Mouse (Mus musculus): Measurements from ENCODE around the gene Smdt1. TPM values are rescaled to one million over a fixed set of nuclear protein-coding genes. Genes with fewer than 3 reads are reported as not detected.

The Smdt1 gene
- 53.4 and 61.4 TPM in 2 replicates for total RNA-seq (2017)

GRCm38 (mm10) chr15:82338593-82339112, at the start of gene Smdt1, which contains the start of the genes Naga and Pheta2:
TSS of gene Smdt1 (plus strand) at chr15:82338959.
TSS of gene Naga (minus strand) at chr15:82338925.
TSS of gene Pheta2 (plus strand) at chr15:82338942.
- ATAC-seq (replicated peaks in 1 of 2; ENCODE audit: insufficient read depth in 1 of 2, low FRiP score in 2 of 2, low TSS enrichment in 1 of 2, low read depth in 1 of 2, poor library complexity in 2 of 2, severe bottlenecking in 2 of 2), result peak; percentile 58 to 62

DNA sequence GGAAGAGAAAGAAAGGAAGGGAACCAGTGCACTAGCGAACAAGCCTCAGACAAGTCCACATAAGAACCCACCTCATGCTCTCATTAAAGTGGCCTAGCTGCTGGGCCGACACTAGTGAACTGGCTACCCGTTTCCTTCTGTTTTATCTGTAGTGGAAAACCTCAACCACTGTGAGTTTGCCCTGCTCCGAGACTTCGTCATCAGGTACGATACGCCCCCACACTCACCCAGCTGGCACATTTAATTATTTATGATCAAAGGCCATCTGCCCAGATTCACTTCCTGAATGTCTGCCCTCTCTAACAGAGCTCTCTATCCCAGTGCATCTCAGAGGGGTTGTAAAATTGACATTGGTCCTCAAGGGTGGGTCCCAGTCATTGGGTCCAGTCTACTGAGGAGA, 48.5 kb upstream of the Smdt1 start:
- ATAC-seq (replicated peaks in 1 of 2; ENCODE audit: insufficient read depth in 1 of 2, low FRiP score in 2 of 2, low TSS enrichment in 1 of 2, low read depth in 1 of 2, poor library complexity in 2 of 2, severe bottlenecking in 2 of 2), result no peak

- ATAC-seq (replicated peaks in 1 of 2; ENCODE audit: insufficient read depth in 1 of 2, low FRiP score in 2 of 2, low TSS enrichment in 1 of 2, low read depth in 1 of 2, poor library complexity in 2 of 2, severe bottlenecking in 2 of 2), result no peak
Observed at GRCm38 (mm10) chr15:82292851-82293250, 45.9 kb upstream of the Smdt1 start.

DNA sequence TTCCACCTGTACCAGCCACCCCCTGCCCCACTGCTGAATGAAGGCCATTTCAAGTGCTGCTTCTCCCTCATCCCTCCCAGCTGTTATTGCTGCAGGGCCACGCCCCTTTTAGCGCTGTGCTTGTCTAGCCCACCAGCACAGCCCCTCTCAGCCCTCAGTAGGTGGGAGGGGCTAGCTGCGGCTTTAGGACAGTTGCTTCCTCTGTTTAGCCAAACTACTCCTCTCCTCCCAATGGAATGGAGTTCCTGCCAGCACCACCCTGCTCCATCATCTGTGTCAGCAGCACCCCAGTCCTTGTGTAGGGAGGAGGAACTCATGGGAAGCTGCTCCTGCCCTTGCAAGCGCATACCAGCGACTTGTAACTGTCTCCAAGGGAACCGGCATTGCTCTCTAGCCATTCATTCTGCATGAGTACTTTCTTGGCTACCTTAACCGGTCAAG, 45.5 kb upstream of the Smdt1 start:
- 0 out of 4 replicates have a peak, but pooled peaks of 1 of the 2 experiments have one; percentile 21 for ATAC-seq (replicated peaks in 1 of 2; ENCODE audit: insufficient read depth in 1 of 2, low FRiP score in 2 of 2, low TSS enrichment in 1 of 2, low read depth in 1 of 2, poor library complexity in 2 of 2, severe bottlenecking in 2 of 2)

DNA sequence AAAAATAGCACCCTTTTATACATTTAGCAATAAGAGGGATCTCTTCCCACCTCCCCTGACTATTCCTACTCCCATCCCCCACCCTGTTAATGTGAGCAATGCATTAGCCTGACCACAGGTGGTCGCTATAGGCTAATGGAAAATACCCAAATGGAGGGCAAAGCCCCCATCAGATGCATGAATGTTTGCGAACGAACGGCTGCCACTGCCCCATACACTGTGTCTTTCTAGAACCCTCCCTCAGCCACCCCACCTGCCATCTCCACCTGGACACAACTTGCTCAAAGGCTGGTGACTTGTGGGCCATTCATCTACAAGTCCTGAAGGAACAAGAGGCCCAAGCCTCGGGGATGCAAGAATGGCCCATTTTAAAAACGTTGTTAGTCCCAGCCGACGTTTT, 44.7 kb upstream of the Smdt1 start:
- ATAC-seq (replicated peaks in 1 of 2; ENCODE audit: insufficient read depth in 1 of 2, low FRiP score in 2 of 2, low TSS enrichment in 1 of 2, low read depth in 1 of 2, poor library complexity in 2 of 2, severe bottlenecking in 2 of 2), result no peak; a peak in 1 of 4 replicates

GRCm38 (mm10) chr15:82298764-82299561, 39.8 kb upstream of the Smdt1 start, which contains the start of gene Wbp2nl:
TSS of gene Wbp2nl (plus strand) at chr15:82298954.
- ATAC-seq (replicated peaks in 1 of 2; ENCODE audit: insufficient read depth in 1 of 2, low FRiP score in 2 of 2, low TSS enrichment in 1 of 2, low read depth in 1 of 2, poor library complexity in 2 of 2, severe bottlenecking in 2 of 2), result no peak

DNA sequence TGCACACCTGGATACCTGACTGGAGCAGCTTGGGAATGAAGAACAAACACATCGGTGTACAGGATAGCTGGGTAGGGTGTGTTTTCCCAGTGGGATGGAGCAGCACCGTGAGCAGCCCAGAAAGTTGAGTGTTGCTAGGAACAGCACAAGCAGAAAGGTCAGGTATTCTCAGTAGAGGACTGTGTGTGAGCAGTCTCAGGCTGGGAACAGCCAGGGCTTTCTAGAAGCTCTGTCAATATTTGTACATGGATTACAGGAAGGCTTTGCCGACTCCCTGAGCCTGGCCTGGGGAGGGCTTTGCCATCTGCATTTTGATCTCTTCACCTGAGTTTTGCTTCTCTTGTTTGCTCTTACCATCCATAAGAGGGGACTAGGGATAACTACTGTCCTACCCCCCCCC, 31.7 kb upstream of the Smdt1 start:
- ATAC-seq (replicated peaks in 1 of 2; ENCODE audit: insufficient read depth in 1 of 2, low FRiP score in 2 of 2, low TSS enrichment in 1 of 2, low read depth in 1 of 2, poor library complexity in 2 of 2, severe bottlenecking in 2 of 2), result no peak

DNA sequence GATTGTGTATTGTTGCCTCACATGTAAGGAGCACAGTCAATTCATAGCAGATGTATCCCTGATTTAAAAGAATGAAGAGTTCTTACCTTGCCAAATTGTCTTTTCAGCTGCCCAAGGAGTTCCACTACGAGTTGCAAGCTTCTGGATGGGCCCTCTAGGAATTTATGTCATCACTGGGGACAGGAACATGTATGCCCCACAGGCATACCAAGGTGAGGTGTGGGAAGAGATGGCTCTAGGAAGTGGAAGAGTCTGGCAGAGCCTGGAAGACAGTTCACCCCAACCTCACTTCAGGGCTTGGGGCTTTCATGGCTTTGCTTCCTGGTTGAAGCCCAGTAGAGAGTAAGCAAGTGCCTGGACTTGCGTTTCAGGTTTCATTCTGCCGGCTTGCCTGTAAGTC, 30.3 kb upstream of the Smdt1 start:
- no peak for ATAC-seq (replicated peaks in 1 of 2; ENCODE audit: insufficient read depth in 1 of 2, low FRiP score in 2 of 2, low TSS enrichment in 1 of 2, low read depth in 1 of 2, poor library complexity in 2 of 2, severe bottlenecking in 2 of 2)

- ATAC-seq (replicated peaks in 1 of 2; ENCODE audit: insufficient read depth in 1 of 2, low FRiP score in 2 of 2, low TSS enrichment in 1 of 2, low read depth in 1 of 2, poor library complexity in 2 of 2, severe bottlenecking in 2 of 2), result no peak
Observed at GRCm38 (mm10) chr15:82317839-82318238, 20.9 kb upstream of the Smdt1 start.

DNA sequence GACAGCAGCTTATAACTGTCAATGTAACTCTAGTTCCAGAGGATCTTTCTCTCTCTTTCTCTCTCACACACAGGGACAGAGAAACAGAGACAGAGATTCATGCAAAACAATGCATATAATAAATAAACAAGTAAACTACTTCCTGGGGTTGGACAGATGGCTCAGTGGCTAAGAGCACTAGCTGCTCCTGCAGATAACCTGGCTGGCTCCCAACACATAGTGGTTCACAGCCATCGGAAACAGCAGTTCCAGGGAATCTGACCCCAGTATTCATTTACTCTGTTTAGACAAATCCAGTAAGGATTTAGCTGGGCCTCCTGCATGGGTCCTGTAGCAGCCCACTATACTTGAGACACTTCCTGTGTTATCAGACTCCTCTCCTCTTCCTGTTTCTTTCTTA, 19.1 kb upstream of the Smdt1 start:
- no peak; a peak in 1 of 4 replicates for ATAC-seq (replicated peaks in 1 of 2; ENCODE audit: insufficient read depth in 1 of 2, low FRiP score in 2 of 2, low TSS enrichment in 1 of 2, low read depth in 1 of 2, poor library complexity in 2 of 2, severe bottlenecking in 2 of 2)

DNA sequence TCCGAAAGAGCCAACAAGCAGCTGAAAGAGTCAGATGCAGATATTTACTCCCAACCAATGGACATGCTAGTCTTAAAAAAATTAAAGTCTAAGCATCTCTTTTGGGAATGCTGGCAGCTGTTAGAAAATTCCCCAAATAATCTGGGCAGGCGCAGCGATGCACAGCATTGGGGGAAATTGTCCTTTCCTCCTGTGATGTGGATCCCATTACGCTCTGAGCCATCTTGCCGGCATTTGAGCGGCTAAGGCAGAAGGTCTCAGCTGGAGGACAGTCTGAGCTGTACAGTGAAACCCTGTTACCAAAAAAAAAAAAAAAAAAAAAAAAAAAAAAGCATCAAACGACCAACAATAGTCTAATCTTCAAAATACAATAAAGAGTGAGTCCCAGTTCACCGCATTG, 16.6 kb upstream of the Smdt1 start:
- ATAC-seq (replicated peaks in 1 of 2; ENCODE audit: insufficient read depth in 1 of 2, low FRiP score in 2 of 2, low TSS enrichment in 1 of 2, low read depth in 1 of 2, poor library complexity in 2 of 2, severe bottlenecking in 2 of 2), result no peak

- 0 out of 4 replicates have a peak, but pooled peaks have one; percentile 27 to 36 for ATAC-seq (replicated peaks in 1 of 2; ENCODE audit: insufficient read depth in 1 of 2, low FRiP score in 2 of 2, low TSS enrichment in 1 of 2, low read depth in 1 of 2, poor library complexity in 2 of 2, severe bottlenecking in 2 of 2)
Observed at GRCm38 (mm10) chr15:82325382-82325781, 13.4 kb upstream of the Smdt1 start.

DNA sequence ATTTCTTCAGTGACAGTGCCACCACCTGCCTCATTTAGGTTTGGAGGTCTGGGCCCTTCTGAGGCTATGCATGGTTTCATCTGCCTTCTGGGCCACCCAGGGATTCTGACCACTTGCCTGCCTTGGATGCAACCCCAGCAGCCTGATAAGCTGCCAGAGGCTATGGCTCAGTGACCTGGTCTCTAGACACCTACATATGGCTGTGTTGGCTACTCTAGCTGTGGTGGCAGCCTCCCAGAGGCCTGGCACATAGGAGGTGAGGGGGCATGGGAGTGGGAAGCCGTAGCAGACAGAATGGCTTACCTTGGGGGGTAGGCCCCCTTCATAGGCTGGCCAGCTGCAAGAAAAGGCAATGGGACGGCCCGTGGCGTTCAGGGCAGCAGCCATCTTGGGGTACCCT, 3.6 kb upstream of the Smdt1 start:
- no peak for ATAC-seq (replicated peaks in 1 of 2; ENCODE audit: insufficient read depth in 1 of 2, low FRiP score in 2 of 2, low TSS enrichment in 1 of 2, low read depth in 1 of 2, poor library complexity in 2 of 2, severe bottlenecking in 2 of 2)

DNA sequence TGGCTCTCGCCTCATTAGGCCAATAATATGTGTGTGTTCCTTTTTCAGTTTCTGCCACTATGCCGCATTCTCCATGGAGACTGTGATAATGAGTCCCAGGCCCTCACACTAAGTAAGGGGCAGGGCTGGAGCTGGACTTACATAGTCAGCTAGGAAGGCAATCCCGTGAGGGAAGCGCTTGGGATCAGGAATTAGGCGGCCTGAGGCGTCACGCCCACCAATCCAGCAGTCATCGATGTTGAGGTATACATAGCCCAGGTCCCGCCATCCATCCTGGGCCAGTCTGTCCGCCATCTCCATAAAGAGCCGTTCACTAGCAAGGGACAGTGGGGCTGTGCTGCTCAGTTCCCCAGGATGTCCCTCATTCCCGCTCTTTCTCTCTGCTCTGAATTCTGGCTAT, 2.1 kb upstream of the Smdt1 start:
- no peak for ATAC-seq (replicated peaks in 1 of 2; ENCODE audit: insufficient read depth in 1 of 2, low FRiP score in 2 of 2, low TSS enrichment in 1 of 2, low read depth in 1 of 2, poor library complexity in 2 of 2, severe bottlenecking in 2 of 2)

GRCm38 (mm10) chr15:82337875-82338274, 884 bp upstream of the Smdt1 start:
- ATAC-seq (replicated peaks in 1 of 2; ENCODE audit: insufficient read depth in 1 of 2, low FRiP score in 2 of 2, low TSS enrichment in 1 of 2, low read depth in 1 of 2, poor library complexity in 2 of 2, severe bottlenecking in 2 of 2), result peak; percentile 27 to 30

DNA sequence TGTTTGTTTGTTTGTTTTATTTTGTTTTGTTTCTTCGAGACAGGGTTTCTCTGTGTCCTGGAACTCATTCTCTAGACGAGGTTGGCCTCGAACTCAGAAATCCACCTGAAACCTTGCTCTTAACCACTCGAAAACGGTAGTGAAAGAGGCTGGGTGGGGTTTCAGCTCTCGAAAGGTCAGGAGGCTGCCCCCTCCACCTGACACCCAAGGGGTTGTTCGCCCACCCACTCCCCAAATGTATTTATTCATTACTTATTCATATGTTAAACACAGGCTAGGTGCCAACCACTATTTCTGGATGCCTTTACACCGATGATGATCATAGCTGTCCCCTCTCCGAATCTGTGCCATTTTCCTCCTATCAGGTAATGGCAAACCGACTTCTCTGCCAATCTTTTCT, 391 bp downstream of the Smdt1 start:
- ATAC-seq (replicated peaks in 1 of 2; ENCODE audit: insufficient read depth in 1 of 2, low FRiP score in 2 of 2, low TSS enrichment in 1 of 2, low read depth in 1 of 2, poor library complexity in 2 of 2, severe bottlenecking in 2 of 2), result no peak

DNA sequence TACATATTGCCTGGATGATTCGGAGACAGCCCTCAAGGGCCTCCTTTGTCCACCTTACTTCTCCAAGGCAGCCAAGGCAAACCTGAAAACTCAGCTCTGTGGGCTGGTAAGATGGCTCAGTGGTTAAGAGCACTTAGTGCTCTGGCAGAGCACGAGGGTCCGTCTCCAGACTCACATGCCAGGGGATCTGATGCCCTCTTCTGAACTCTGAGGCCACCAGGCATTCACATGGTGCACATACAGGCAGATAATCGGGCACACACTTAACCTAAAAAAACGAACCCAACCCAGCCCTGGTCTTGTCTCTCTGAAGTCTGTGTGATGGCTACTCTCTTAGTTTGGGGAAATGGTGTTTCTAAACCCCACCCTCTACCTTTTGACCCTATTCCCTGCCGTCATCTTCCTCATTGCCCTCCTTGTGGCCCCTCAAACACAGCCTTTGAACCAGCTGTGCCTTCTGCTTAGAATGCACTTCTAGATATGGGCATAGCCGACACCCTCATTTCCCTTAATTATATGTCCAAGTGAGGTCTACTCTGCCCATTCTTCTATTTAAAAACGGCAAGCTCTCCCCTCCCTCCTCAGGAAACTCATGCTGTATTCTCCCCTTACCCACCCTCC, 985 bp downstream of the Smdt1 start:
- ATAC-seq (replicated peaks in 1 of 2; ENCODE audit: insufficient read depth in 1 of 2, low FRiP score in 2 of 2, low TSS enrichment in 1 of 2, low read depth in 1 of 2, poor library complexity in 2 of 2, severe bottlenecking in 2 of 2), result no peak

GRCm38 (mm10) chr15:82340414-82341035, 1.8 kb downstream of the Smdt1 start:
- no peak for ATAC-seq (replicated peaks in 1 of 2; ENCODE audit: insufficient read depth in 1 of 2, low FRiP score in 2 of 2, low TSS enrichment in 1 of 2, low read depth in 1 of 2, poor library complexity in 2 of 2, severe bottlenecking in 2 of 2)
